In genomic region chr13:75942731-75943130, GRCm38 (mm10) we compare ENCODE assay signal across 8 mouse cellular contexts. TPM values are rescaled to one million over a fixed set of nuclear protein-coding genes. Genes with fewer than 3 reads are reported as not detected.
DNase-seq lines count a peak whose midpoint lies in the region; ATAC-seq lines count a peak whose summit lies in the region.

No protein-coding gene starts in this region.

- no peak for DNase-seq in kidney, postnatal 25 days
- peak; percentile 57 for DNase-seq in embryo, embryonic 11 days
- peak; percentile 22 for DNase-seq in lung, postnatal 4 days
- DNase-seq in T-cell, adult 2 months (ENCODE audit: low spot score): no peak
- no peak for DNase-seq in ovary, postnatal 36 days (ENCODE audit: low spot score)

- H3K27me3 ChIP-seq in kidney, embryonic 14.5 days (ENCODE audit: control insufficient read depth, insufficient read depth, low read length): no peaks in the 10 kb centered on the region
- H3K27me3 ChIP-seq in hindbrain, embryonic 13.5 days: no peaks in the 10 kb centered on the region

- peaks cover 13% of the 10 kb centered on the region for H3K4me1 ChIP-seq in kidney, embryonic 14.5 days (ENCODE audit: control insufficient read depth, insufficient read depth, low read length)
- H3K4me1 ChIP-seq in hindbrain, embryonic 13.5 days (replicated peaks): peaks cover 20% of the 10 kb centered on the region

- H3K9me3 ChIP-seq in kidney, embryonic 14.5 days (ENCODE audit: control insufficient read depth, low read length): no peaks in the 10 kb centered on the region
- H3K9me3 ChIP-seq in hindbrain, embryonic 13.5 days: no peaks in the 10 kb centered on the region

- ATAC-seq in kidney, embryonic 14.5 days (ENCODE audit: low FRiP score, low TSS enrichment): peak; percentile 25; the same call in 1 of the 2 replicates
- ATAC-seq in hindbrain, embryonic 13.5 days (ENCODE audit: low FRiP score): peak; percentile 30
- ATAC-seq in megakaryocyte-erythroid progenitor cell, adult 5-6 weeks (replicated peaks; ENCODE audit: low FRiP score, low TSS enrichment, poor library complexity, severe bottlenecking): no peak

- H3K9ac ChIP-seq in kidney, embryonic 14.5 days (ENCODE audit: low read depth, low read length): peak overlapping the region; percentile 93
- peak overlapping the region; percentile 95 for H3K9ac ChIP-seq in hindbrain, embryonic 13.5 days

- H3K4me2 ChIP-seq in kidney, embryonic 14.5 days (replicated peaks; ENCODE audit: low read depth, low read length): peak overlapping the region; percentile 56
- H3K4me2 ChIP-seq in hindbrain, embryonic 13.5 days: peak overlapping the region; percentile 68

- under 1% methylated on average over 6 of the region's 6 CpGs for WGBS in kidney, embryonic 14.5 days
- under 1% methylated on average over 6 of the region's 6 CpGs for WGBS in hindbrain, embryonic 13.5 days

- H3K36me3 ChIP-seq in kidney, embryonic 14.5 days (ENCODE audit: control insufficient read depth, insufficient read depth, low read length): peaks cover 16% of the 10 kb centered on the region; the same call in 1 of the 2 replicates
- H3K36me3 ChIP-seq in hindbrain, embryonic 13.5 days: peaks cover 14% of the 10 kb centered on the region

- peak overlapping the region; percentile 94 for H3K27ac ChIP-seq in kidney, embryonic 14.5 days (ENCODE audit: low read depth, low read length)
- H3K27ac ChIP-seq in hindbrain, embryonic 13.5 days: peak overlapping the region; percentile 99

- peak overlapping the region; percentile 68 for H3K4me3 ChIP-seq in kidney, embryonic 14.5 days (ENCODE audit: low read length)
- peak overlapping the region; percentile 76 for H3K4me3 ChIP-seq in hindbrain, embryonic 13.5 days

RNA-seq across cellular contexts. Expression of gene Rhobtb3, which starts 1.0 kb away (rescaled TPM):
- polyA plus RNA-seq in kidney, embryonic 14.5 days (2014; fragmentation: Nextera tagmentation; extraction: Ambion mirVana): 36.2 and 67.0 TPM in 2 replicates
- polyA plus RNA-seq in hindbrain, embryonic 13.5 days (2015; fragmentation: Nextera tagmentation; extraction: Ambion mirVana): 23.7 and 25.7 TPM in 2 replicates
- total RNA-seq in megakaryocyte-erythroid progenitor cell, adult 5-6 weeks (2014; fragmentation: Nextera tagmentation): 5.3 and 5.4 TPM in 2 replicates
- 4.3 and 16.0 TPM in 2 replicates for total RNA-seq in megakaryocyte-erythroid progenitor cell, adult 5-6 weeks (2017)

RNA-seq across cellular contexts. Expression of gene Spata9, which starts 24.2 kb away (rescaled TPM):
- 0.77 and 1.1 TPM in 2 replicates for polyA plus RNA-seq in kidney, embryonic 14.5 days (2014; fragmentation: Nextera tagmentation; extraction: Ambion mirVana)
- polyA plus RNA-seq in hindbrain, embryonic 13.5 days (2015; fragmentation: Nextera tagmentation; extraction: Ambion mirVana): 2.4 and 2.7 TPM in 2 replicates
- 0.98 TPM in 1 of 2 replicates, not detected in the other for total RNA-seq in megakaryocyte-erythroid progenitor cell, adult 5-6 weeks (2014; fragmentation: Nextera tagmentation)
- not detected in 2 replicates for total RNA-seq in megakaryocyte-erythroid progenitor cell, adult 5-6 weeks (2017)

Comparison
In these comparisons a context has a peak if more than half of its experiments do, and no peak if none do; other contexts are left out.
1. DNase-seq: peak in embryo, embryonic 11 days (single experiment) and lung, postnatal 4 days (2 of 2); none in kidney, postnatal 25 days (0 of 2), T-cell, adult 2 months (single experiment) and ovary, postnatal 36 days (single experiment).